Mouse (Mus musculus) stomach, postnatal 0 days (tissue): ENCODE results near the gene Ano2.

Experiments used
- CTCF ChIP-seq: IDR thresholded peaks from 2 replicates; pipeline ENCODE4 v1.5.1; 2016; ENCODE audit warnings: antibody characterized with exemption, low read depth, mild to moderate bottlenecking, moderate library complexity
- EP300 ChIP-seq: optimal IDR thresholded peaks from 2 replicates; pipeline ENCODE3; 2016; ENCODE audit warnings: antibody characterized with exemption

DNA sequence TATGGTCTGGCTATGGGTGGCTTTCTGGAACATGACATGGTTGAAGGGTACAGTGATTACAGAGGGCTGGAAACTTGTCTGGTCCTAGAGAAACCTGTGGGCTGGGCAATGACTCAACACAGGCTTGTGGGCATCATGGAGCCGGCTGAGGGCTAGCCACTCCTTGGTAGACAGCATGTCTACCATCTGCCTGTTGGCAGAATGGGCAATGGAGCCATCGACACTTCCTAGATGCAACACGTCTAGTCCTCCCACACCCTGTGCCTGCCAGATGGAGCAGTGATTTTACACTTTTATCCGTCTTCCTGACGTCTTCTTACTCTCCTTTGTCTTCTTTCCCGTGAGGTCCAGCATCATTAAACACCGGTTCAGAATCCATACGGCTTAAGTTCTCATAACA, 49.1 kb upstream of the Ano2 start:
- TF ChIP-seq CTCF (no peak), EP300 (no peak)
